Mouse (Mus musculus): ENCODE measurements around the gene Stk38. TPM values are rescaled to one million over a fixed set of nuclear protein-coding genes. Genes with fewer than 3 reads are reported as not detected.

Stk38 gene
- polyA plus RNA-seq, 1 experiment, result 82.8 TPM

DNA sequence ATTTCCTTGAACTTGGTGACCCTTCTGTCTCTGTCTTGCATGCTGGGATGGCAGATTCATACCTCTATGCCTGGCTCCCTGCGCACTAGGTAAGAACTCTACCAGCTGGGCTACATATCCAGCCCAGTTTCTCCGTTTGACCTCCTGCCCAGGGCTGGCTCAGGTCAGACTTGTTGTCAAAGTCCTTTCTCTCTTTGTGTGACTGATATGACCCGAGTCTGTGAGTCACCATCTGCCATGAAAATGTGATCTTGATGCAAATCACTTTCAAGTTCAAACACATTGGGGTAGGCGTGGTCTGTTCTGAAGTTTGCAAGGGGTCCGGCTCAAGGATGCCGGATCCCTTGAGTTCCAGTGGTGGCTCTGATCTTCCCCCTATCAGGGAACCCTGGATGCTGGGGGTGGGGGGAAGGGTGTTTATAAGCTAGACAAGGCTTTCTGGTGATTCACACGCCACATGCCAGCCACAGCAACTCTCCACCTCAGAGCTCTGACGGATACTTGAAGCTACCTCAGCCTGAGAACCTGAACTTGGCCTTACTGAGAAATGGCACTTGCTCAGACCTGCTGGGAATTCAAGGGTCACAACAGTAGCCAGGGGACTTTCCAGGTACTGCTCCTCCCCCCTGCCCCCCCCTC lies 82.7 kb downstream of the Stk38 start:
- Histone ChIP-seq H3K4me1 (ENCODE audit: control insufficient read depth, insufficient read depth, low read length) (peaks cover under 1% of the 10 kb centered on the region; the same call in 1 of the 2 replicates), H3K4me3 (replicated peaks; ENCODE audit: insufficient read depth, low read depth, low read length) (no peak overlapping the region), H3K27ac (ENCODE audit: insufficient read depth, low read length) (no peak overlapping the region), H3K27me3 (ENCODE audit: control insufficient read depth, insufficient read depth, low read length) (no peaks in the 10 kb centered on the region)
- WGBS, result 84% methylated on average over 8 of the region's 8 CpGs
- TF ChIP-seq CTCF (IDR thresholded peaks at IDR 0.05; ENCODE audit: borderline replicate concordance, insufficient read depth, low read depth, low read length), result no peak
- no peak for TF ChIP-seq POLR2A (IDR thresholded peaks at IDR 0.05; ENCODE audit: borderline replicate concordance, insufficient read depth, low read length)
- no peak for DNase-seq

DNA sequence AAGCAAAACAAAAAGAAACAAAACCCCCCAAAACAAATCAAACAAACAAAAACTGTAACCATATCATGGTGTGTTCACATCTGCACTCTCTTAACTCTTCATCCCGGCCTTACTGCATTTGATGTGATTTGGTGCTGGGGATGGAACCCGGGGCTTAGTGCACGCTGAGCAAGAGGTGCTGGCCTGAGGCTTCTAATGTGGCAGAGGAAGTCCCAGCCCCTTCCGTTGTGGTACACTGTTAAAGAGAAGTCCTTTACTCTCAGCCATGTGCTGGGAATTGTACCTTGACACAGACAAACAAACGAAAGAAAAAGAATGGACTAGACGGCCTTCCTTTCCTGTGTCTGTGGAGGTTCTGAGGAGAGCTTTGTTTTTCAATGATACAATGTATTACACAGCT lies 85.7 kb downstream of the Stk38 start:
- Histone ChIP-seq H3K4me3 (replicated peaks; ENCODE audit: insufficient read depth, low read depth, low read length) (no peak overlapping the region), H3K27me3 (ENCODE audit: control insufficient read depth, insufficient read depth, low read length) (no peaks in the 10 kb centered on the region), H3K4me1 (ENCODE audit: control insufficient read depth, insufficient read depth, low read length) (no peaks in the 10 kb centered on the region), H3K27ac (ENCODE audit: insufficient read depth, low read length) (no peak overlapping the region)
- DNase-seq, result no peak
- 86% methylated on average over 6 of the region's 6 CpGs for WGBS
- TF ChIP-seq CTCF (IDR thresholded peaks at IDR 0.05; ENCODE audit: borderline replicate concordance, insufficient read depth, low read depth, low read length), result no peak
- TF ChIP-seq POLR2A (IDR thresholded peaks at IDR 0.05; ENCODE audit: borderline replicate concordance, insufficient read depth, low read length), result no peak

GRCm38 (mm10) chr17:28921086-28921485 lies 86.7 kb downstream of the Stk38 start:
- no peak for DNase-seq
- no peaks in the 10 kb centered on the region for H3K27me3 ChIP-seq (ENCODE audit: control insufficient read depth, insufficient read depth, low read length)
- H3K27ac ChIP-seq (ENCODE audit: insufficient read depth, low read length), result no peak overlapping the region
- TF ChIP-seq POLR2A (IDR thresholded peaks at IDR 0.05; ENCODE audit: borderline replicate concordance, insufficient read depth, low read length) (no peak), CTCF (IDR thresholded peaks at IDR 0.05; ENCODE audit: borderline replicate concordance, insufficient read depth, low read depth, low read length) (no peak)
- no peaks in the 10 kb centered on the region for H3K4me1 ChIP-seq (ENCODE audit: control insufficient read depth, insufficient read depth, low read length)
- WGBS, result 88% methylated on average over 8 of the region's 8 CpGs
- no peak overlapping the region for H3K4me3 ChIP-seq (replicated peaks; ENCODE audit: insufficient read depth, low read depth, low read length)

Other genes starting within 250 kb of the Stk38 start
- 5.6 TPM in 2 replicates for gene Mapk13, start 238.7 kb downstream of the Stk38 start, polyA plus RNA-seq (2012; rRNA removed)
- gene Brpf3, start 206.9 kb downstream of the Stk38 start, polyA plus RNA-seq (2012; rRNA removed), result 28.1 and 32.3 TPM in 2 replicates
- 0.03 and 0.05 TPM in 2 replicates for gene Pnpla1, start 149.6 kb downstream of the Stk38 start, polyA plus RNA-seq (2012; rRNA removed)
- 0.36 and 0.74 TPM in 2 replicates for gene 4930539E08Rik, start 92.7 kb downstream of the Stk38 start, polyA plus RNA-seq (2012; rRNA removed)
- not detected in 2 replicates for gene Pxt1, start 64.2 kb downstream of the Stk38 start, polyA plus RNA-seq (2012; rRNA removed)
- gene Kctd20, start 56.0 kb downstream of the Stk38 start, polyA plus RNA-seq (2012; rRNA removed), result 43.7 and 45.8 TPM in 2 replicates
- 129 and 136 TPM in 2 replicates for gene Srsf3, start 24.6 kb upstream of the Stk38 start, polyA plus RNA-seq (2012; rRNA removed)
- gene Cdkn1a, start 83.0 kb upstream of the Stk38 start, polyA plus RNA-seq (2012; rRNA removed), result 12.6 and 19.4 TPM in 2 replicates
- 0.32 and 0.47 TPM in 2 replicates for gene Rab44, start 106.2 kb upstream of the Stk38 start, polyA plus RNA-seq (2012; rRNA removed)
- 7.5 and 8.4 TPM in 2 replicates for gene Cpne5, start 230.2 kb upstream of the Stk38 start, polyA plus RNA-seq (2012; rRNA removed)